Mouse (Mus musculus) cortical plate, adult 2 months (tissue): Measurements from ENCODE around the gene Lypd9. TPM values are rescaled to one million over a fixed set of nuclear protein-coding genes. Genes with fewer than 3 reads are reported as not detected.
A peak's percentile ranks its signal among the peaks of the same experiment; 100 is the strongest.
"Not testable (repeated sequence)": the region's sequence is repeated elsewhere in the genome, so short reads cannot be mapped to it uniquely, and the experiment has no call there.

Source experiments
- H3K27ac ChIP-seq: fragments of 200-500 bp; 2 replicates; pipeline ENCODE4 v1.5.1; 2012; ENCODE audit warnings: low read length, control low read depth, inconsistent platforms; ENCODE audit not compliant: insufficient read depth
- H3K4me1 ChIP-seq: fragments of 200-500 bp; 2 replicates; pipeline ENCODE4 v1.6.1; 2011; ENCODE audit warnings: low read length; ENCODE audit not compliant: control insufficient read depth, insufficient read depth
- H3K4me3 ChIP-seq: fragments of 200-500 bp; 2 replicates; pipeline ENCODE4 v1.5.1; 2011; ENCODE audit warnings: mild to moderate bottlenecking, low read length, control low read depth; ENCODE audit not compliant: insufficient read depth
- CTCF ChIP-seq: fragments of 200-500 bp; IDR thresholded peaks from 2 replicates; pipeline ENCODE4 v1.5.1; 2011; ENCODE audit warnings: mild to moderate bottlenecking, control low read depth, low read length; ENCODE audit not compliant: insufficient read depth; ENCODE audit errors: extremely low read depth
- POLR2A ChIP-seq: fragments of 200-500 bp; IDR thresholded peaks from 2 replicates; pipeline ENCODE4 v1.6.1; 2011; ENCODE audit warnings: mild to moderate bottlenecking, low read length, control low read depth; ENCODE audit not compliant: insufficient read depth; ENCODE audit errors: extremely low read depth
- polyA plus RNA-seq: library from polyadenylated mRNA; depleted of rRNA; stranded (reverse); fragments of >200 nt; gene quantifications from 2 replicates; pipeline ENCODE4 v1.2.3, GENCODE M21; 2012; rRNA removed

Gene Lypd9
- not detected in 2 replicates for polyA plus RNA-seq

- Histone ChIP-seq H3K4me3 (no peak within 1 kb of the TSS), H3K4me1 (no peaks in the 10 kb centered on the region), H3K27ac (no peak within 1 kb of the TSS)
- no peak for TF ChIP-seq POLR2A
- TF ChIP-seq CTCF: no peak
Measured at GRCm38 (mm10) chr11:58452759-58453158, at the start of gene Lypd9. Gene Lypd9 (minus strand): TSS chr11:58452923.

GRCm38 (mm10) chr11:58502472-58502871 lies 49.7 kb upstream of the Lypd9 start, which contains the start of gene Olfr331:
Gene Olfr331 (minus strand): TSS chr11:58502572.
- H3K27ac ChIP-seq, H3K4me3 ChIP-seq, H3K4me1 ChIP-seq: not testable (repeated sequence)

GRCm38 (mm10) chr11:58499290-58499689 lies 46.6 kb upstream of the Lypd9 start:
- TF ChIP-seq CTCF: peak; percentile 15; the same call in 1 of the 2 replicates
- no peak for TF ChIP-seq POLR2A
- H3K4me3 ChIP-seq: no peak overlapping the region
- no peak overlapping the region for H3K27ac ChIP-seq
- H3K4me1 ChIP-seq: no peaks in the 10 kb centered on the region

- H3K4me1 ChIP-seq: no peaks in the 10 kb centered on the region
- H3K4me3 ChIP-seq: no peak overlapping the region
- no peak for TF ChIP-seq POLR2A
- TF ChIP-seq CTCF: no peak
- H3K27ac ChIP-seq: no peak overlapping the region
Measured at GRCm38 (mm10) chr11:58498761-58499160, 46.0 kb upstream of the Lypd9 start.

GRCm38 (mm10) chr11:58492455-58492854 lies 39.7 kb upstream of the Lypd9 start, which contains the start of gene Olfr332:
Gene Olfr332 (minus strand): TSS chr11:58492555.
- H3K4me3 ChIP-seq: no peak within 1 kb of the TSS
- H3K4me1 ChIP-seq: no peaks in the 10 kb centered on the region
- TF ChIP-seq CTCF (no peak), POLR2A (no peak)
- no peak within 1 kb of the TSS for H3K27ac ChIP-seq

- no peak within 1 kb of the TSS for H3K27ac ChIP-seq
- TF ChIP-seq POLR2A (no peak), CTCF (no peak)
Measured at GRCm38 (mm10) chr11:58462170-58462569, 9.4 kb upstream of the Lypd9 start, which contains the start of gene Olfr30. Gene Olfr30 (minus strand): TSS chr11:58462270.

GRCm38 (mm10) chr11:58453592-58453991 lies 869 bp upstream of the Lypd9 start:
- TF ChIP-seq POLR2A (no peak), CTCF (no peak)
- Histone ChIP-seq H3K27ac (no peak overlapping the region), H3K4me1 (no peaks in the 10 kb centered on the region), H3K4me3 (no peak overlapping the region)

More at GRCm38 (mm10) chr11:58462170-58462569, 9.4 kb upstream of the Lypd9 start, which contains the start of gene Olfr30:
- no peak within 1 kb of the TSS for H3K4me3 ChIP-seq
- no peaks in the 10 kb centered on the region for H3K4me1 ChIP-seq

GRCm38 (mm10) chr11:58437866-58438265 lies 14.9 kb downstream of the Lypd9 start:
- TF ChIP-seq CTCF (no peak), POLR2A (no peak)
- H3K4me1 ChIP-seq: no peaks in the 10 kb centered on the region

GRCm38 (mm10) chr11:58432259-58432658 lies 20.5 kb downstream of the Lypd9 start, which contains the start of gene Gm12253:
Gene Gm12253 (plus strand): TSS chr11:58432559.
- TF ChIP-seq POLR2A (no peak), CTCF (no peak)
- Histone ChIP-seq H3K4me1 (no peaks in the 10 kb centered on the region), H3K4me3 (no peak within 1 kb of the TSS), H3K27ac (no peak within 1 kb of the TSS)

More at GRCm38 (mm10) chr11:58437866-58438265, 14.9 kb downstream of the Lypd9 start:
- H3K27ac ChIP-seq: no peak overlapping the region
- no peak overlapping the region for H3K4me3 ChIP-seq

GRCm38 (mm10) chr11:58420815-58421214 lies 31.9 kb downstream of the Lypd9 start, which contains the start of gene 1810065E05Rik:
Gene 1810065E05Rik (plus strand): TSS chr11:58421111.
- no peak for TF ChIP-seq POLR2A
- TF ChIP-seq CTCF: no peak

More at GRCm38 (mm10) chr11:58420815-58421214, 31.9 kb downstream of the Lypd9 start, which contains the start of gene 1810065E05Rik:
- H3K27ac ChIP-seq: no peak within 1 kb of the TSS
- H3K4me1 ChIP-seq: no peaks in the 10 kb centered on the region; the same call in 1 of the 2 replicates
- H3K4me3 ChIP-seq: no peak within 1 kb of the TSS
